Mouse (Mus musculus) inflammation-experienced regulatory T-cells (primary cell): ENCODE results near the gene Ap3m1. TPM values are rescaled to one million over a fixed set of nuclear protein-coding genes. Genes with fewer than 3 reads are reported as not detected.

Experiments
- polyA plus RNA-seq, 2 experiments: library from polyadenylated mRNA; unstranded; fragments of 100-300 nt; shearing (Covaris generic); gene quantifications; one replicate each; pipeline ENCODE4 v1.2.1; 2017

Gene Ap3m1
- 10 to 100 TPM; 54.6 to 66.4 TPM for polyA plus RNA-seq

GRCm38 (mm10) chr14:21052112-21052780, at the start of gene Ap3m1, which contains the start of gene Adk:
TSS of gene Ap3m1 (minus strand) at chr14:21052508.
TSS of gene Adk (plus strand) at chr14:21052574.

Other genes starting within 250 kb of the Ap3m1 start
- gene Plau, start 215.8 kb downstream of the Ap3m1 start, polyA plus RNA-seq = not detected
- gene Vcl, start 123.1 kb downstream of the Ap3m1 start, polyA plus RNA-seq = 1 to 10 TPM; 2.2 to 2.8 TPM
- gene Adk, start 66 bp upstream of the Ap3m1 start, polyA plus RNA-seq = 10 to 100 TPM; 87.6 to 99.4 TPM